In genomic region chr1:194341758-194342157, GRCm38 (mm10) we compare ENCODE assay signal across 17 mouse cellular contexts.
DNase-seq lines count a peak whose midpoint lies in the region; ATAC-seq and TF ChIP-seq lines count a peak whose summit lies in the region.
"Had no signal": no experiment of that assay in that cellular context is flagged by ENCODE, and none has a peak within 500 bp of the region (broad histone marks: within the 10 kb centered on the region; RNA-seq: fewer than 3 reads in every experiment).

No protein-coding gene starts in this region.

- H3K27ac ChIP-seq in kidney, embryonic 15.5 days = no peak overlapping the region
- H3K27ac ChIP-seq in midbrain, embryonic 13.5 days = 0 out of 2 replicates have a peak overlapping the region, but pooled peaks have one; percentile 54
- no peak overlapping the region for H3K27ac ChIP-seq in midbrain, postnatal 0 days (ENCODE audit: low read depth, low read length)
- peak overlapping the region; percentile 22; the same call in 1 of the 2 replicates for H3K27ac ChIP-seq in midbrain, embryonic 15.5 days
- H3K27ac ChIP-seq: embryonic facial prominence, embryonic 12.5 days; forebrain, embryonic 12.5 days; heart, adult 2 months; heart, embryonic 15.5 days; hindbrain, embryonic 15.5 days had no signal

- no peak for DNase-seq in kidney, postnatal 14 days
- DNase-seq in midbrain, postnatal 0 days (ENCODE audit: low spot score) = no peak
- DNase-seq in gastrocnemius, postnatal 10 days = no peak
- DNase-seq: adrenal gland, postnatal 14 days; gastrocnemius, postnatal 14 days; heart, adult 2 months; heart, postnatal 14 days had no signal

- H3K36me3 ChIP-seq in kidney, embryonic 15.5 days = no peaks in the 10 kb centered on the region
- no peaks in the 10 kb centered on the region for H3K36me3 ChIP-seq in midbrain, embryonic 13.5 days
- no peaks in the 10 kb centered on the region for H3K36me3 ChIP-seq in midbrain, postnatal 0 days (ENCODE audit: insufficient read depth, low read length)
- no peaks in the 10 kb centered on the region for H3K36me3 ChIP-seq in midbrain, embryonic 15.5 days (replicated peaks)
- H3K36me3 ChIP-seq: embryonic facial prominence, embryonic 12.5 days; forebrain, embryonic 12.5 days; G1E; heart, embryonic 15.5 days; hindbrain, embryonic 15.5 days had no signal

- no peak for TF ChIP-seq CTCF in midbrain, postnatal 0 days (IDR thresholded peaks at IDR 0.05)

- peak; percentile 60; the same call in 1 of the 2 replicates for ATAC-seq in kidney, embryonic 15.5 days (replicated peaks; ENCODE audit: low FRiP score)
- 0 out of 2 replicates have a peak, but pooled peaks have one; percentile 66 for ATAC-seq in midbrain, embryonic 13.5 days
- ATAC-seq in midbrain, postnatal 0 days (ENCODE audit: low FRiP score) = no peak
- ATAC-seq in midbrain, embryonic 15.5 days (replicated peaks) = no peak
- ATAC-seq: activated CD4-positive, CD25-positive, alpha-beta regulatory T cell, adult 4 months had no signal

- H3K4me3 ChIP-seq in kidney, embryonic 15.5 days (replicated peaks) = no peak overlapping the region
- no peak overlapping the region for H3K4me3 ChIP-seq in midbrain, embryonic 13.5 days (replicated peaks)
- H3K4me3 ChIP-seq in midbrain, postnatal 0 days (ENCODE audit: low read depth, low read length) = no peak overlapping the region
- no peak overlapping the region for H3K4me3 ChIP-seq in midbrain, embryonic 15.5 days
- H3K4me3 ChIP-seq: embryonic facial prominence, embryonic 12.5 days; forebrain, embryonic 12.5 days; heart, adult 2 months; heart, embryonic 15.5 days; hindbrain, embryonic 15.5 days had no signal

- no peak overlapping the region for H3K4me2 ChIP-seq in kidney, embryonic 15.5 days
- H3K4me2 ChIP-seq in midbrain, embryonic 13.5 days (replicated peaks) = no peak overlapping the region
- H3K4me2 ChIP-seq in midbrain, postnatal 0 days (ENCODE audit: low read depth, low read length, poor library complexity, severe bottlenecking) = no peak overlapping the region
- H3K4me2 ChIP-seq in midbrain, embryonic 15.5 days = no peak overlapping the region
- H3K4me2 ChIP-seq: embryonic facial prominence, embryonic 12.5 days; forebrain, embryonic 12.5 days; heart, embryonic 11.5 days; heart, embryonic 15.5 days; hindbrain, embryonic 15.5 days had no signal

- H3K9ac ChIP-seq in kidney, embryonic 15.5 days = no peak overlapping the region
- no peak overlapping the region for H3K9ac ChIP-seq in midbrain, embryonic 13.5 days (replicated peaks)
- no peak overlapping the region for H3K9ac ChIP-seq in midbrain, postnatal 0 days (replicated peaks; ENCODE audit: low read length, poor library complexity, severe bottlenecking)
- H3K9ac ChIP-seq in midbrain, embryonic 15.5 days = no peak overlapping the region
- H3K9ac ChIP-seq: embryonic facial prominence, embryonic 12.5 days; forebrain, embryonic 12.5 days; heart, embryonic 15.5 days; hindbrain, embryonic 15.5 days had no signal

- H3K27me3 ChIP-seq in kidney, embryonic 15.5 days = no peaks in the 10 kb centered on the region
- H3K27me3 ChIP-seq in midbrain, embryonic 13.5 days = no peaks in the 10 kb centered on the region
- H3K27me3 ChIP-seq in midbrain, postnatal 0 days (ENCODE audit: insufficient read depth, low read length) = no peaks in the 10 kb centered on the region
- no peaks in the 10 kb centered on the region for H3K27me3 ChIP-seq in midbrain, embryonic 15.5 days (replicated peaks)
- H3K27me3 ChIP-seq: embryonic facial prominence, embryonic 12.5 days; forebrain, embryonic 12.5 days; heart, embryonic 15.5 days; hindbrain, embryonic 15.5 days had no signal

- no peaks in the 10 kb centered on the region for H3K9me3 ChIP-seq in kidney, embryonic 15.5 days (replicated peaks)
- no peaks in the 10 kb centered on the region for H3K9me3 ChIP-seq in midbrain, embryonic 13.5 days
- no peaks in the 10 kb centered on the region for H3K9me3 ChIP-seq in midbrain, postnatal 0 days (ENCODE audit: low read length)
- no peaks in the 10 kb centered on the region for H3K9me3 ChIP-seq in midbrain, embryonic 15.5 days
- H3K9me3 ChIP-seq: embryonic facial prominence, embryonic 12.5 days; forebrain, embryonic 12.5 days; G1E; heart, embryonic 15.5 days; hindbrain, embryonic 15.5 days had no signal

- H3K4me1 ChIP-seq in kidney, embryonic 15.5 days = peaks cover 6% of the 10 kb centered on the region; the same call in 1 of the 2 replicates
- peaks cover 16% of the 10 kb centered on the region for H3K4me1 ChIP-seq in midbrain, embryonic 13.5 days (replicated peaks)
- no peaks in the 10 kb centered on the region for H3K4me1 ChIP-seq in midbrain, postnatal 0 days (ENCODE audit: insufficient read depth, low read length)
- 0 out of 2 replicates have a peak, but pooled peaks cover 8% of the 10 kb centered on the region for H3K4me1 ChIP-seq in midbrain, embryonic 15.5 days
- H3K4me1 ChIP-seq: heart, embryonic 15.5 days; hindbrain, embryonic 15.5 days had no signal

- 39% methylated on average over 3 of the region's 3 CpGs for WGBS in kidney, embryonic 15.5 days
- 41% methylated on average over 3 of the region's 3 CpGs for WGBS in midbrain, embryonic 13.5 days
- 31% methylated on average over 3 of the region's 3 CpGs for WGBS in midbrain, postnatal 0 days
- WGBS in midbrain, embryonic 15.5 days = 30% methylated on average over 3 of the region's 3 CpGs

Comparison
In these comparisons a context has a peak if more than half of its experiments do, and no peak if none do; other contexts are left out.
1. ATAC-seq: peak in kidney, embryonic 15.5 days (single experiment) and midbrain, embryonic 13.5 days (single experiment); none in midbrain, postnatal 0 days (single experiment) and midbrain, embryonic 15.5 days (single experiment).
2. H3K27ac ChIP-seq: peak in midbrain, embryonic 13.5 days (single experiment) and midbrain, embryonic 15.5 days (single experiment); none in kidney, embryonic 15.5 days (single experiment) and midbrain, postnatal 0 days (single experiment).